Mouse (Mus musculus) neutrophil, adult 5-6 weeks (primary cell): ENCODE data around the gene Gm47985. TPM values are rescaled to one million over a fixed set of nuclear protein-coding genes. Genes with fewer than 3 reads are reported as not detected.
"Not testable (repeated sequence)": the region's sequence is repeated elsewhere in the genome, so short reads cannot be mapped to it uniquely, and the experiment has no call there.

ENCODE experiments used
- ATAC-seq: fragments of 151-379, 151-347 bp; 2 replicates; pipeline ENCODE4 v1.8.0; 2017; ENCODE audit warnings: mild to moderate bottlenecking, moderate TSS enrichment; ENCODE audit not compliant: insufficient number of reproducible peaks, poor library complexity, low FRiP score, severe bottlenecking; ENCODE audit errors: extremely low read depth
- total RNA-seq: library from RNA; stranded (forward); fragments of 200-1000 nt; gene quantifications from 2 replicates; pipeline ENCODE4 v1.2.3, GENCODE M21; 2017

The Gm47985 gene
- total RNA-seq, 1 experiment from 2014 or later = not detected

- no peak for ATAC-seq
Observed at GRCm38 (mm10) chr1:151171572-151172461, 10.5 kb upstream of the Gm47985 start.

- ATAC-seq = peak; percentile 94
Observed at GRCm38 (mm10) chr1:151177030-151177936, 5.1 kb upstream of the Gm47985 start.

- ATAC-seq = no peak
Observed at GRCm38 (mm10) chr1:151177937-151178271, 4.4 kb upstream of the Gm47985 start.

- ATAC-seq = no peak
Observed at GRCm38 (mm10) chr1:151178505-151179083, 3.7 kb upstream of the Gm47985 start.

- ATAC-seq = no peak
Observed at GRCm38 (mm10) chr1:151180167-151180566, 2.2 kb upstream of the Gm47985 start.

- ATAC-seq = not testable (repeated sequence)
Observed at GRCm38 (mm10) chr1:151186186-151186585, 3.8 kb downstream of the Gm47985 start.

- not testable (repeated sequence) for ATAC-seq
Observed at GRCm38 (mm10) chr1:151186879-151187424, 4.6 kb downstream of the Gm47985 start.

- ATAC-seq = no peak
Observed at GRCm38 (mm10) chr1:151188469-151188868, 6.1 kb downstream of the Gm47985 start.

GRCm38 (mm10) chr1:151192075-151192474 is 9.7 kb downstream of the Gm47985 start, which contains the start of gene Gm8947:
Gene Gm8947, plus strand, starts transcription at chr1:151192376.
- ATAC-seq = not testable (repeated sequence)

- not testable (repeated sequence) for ATAC-seq
Observed at GRCm38 (mm10) chr1:151192739-151193138, 10.4 kb downstream of the Gm47985 start.

GRCm38 (mm10) chr1:151195986-151196385 is 13.6 kb downstream of the Gm47985 start:
- not testable (repeated sequence) for ATAC-seq

- not testable (repeated sequence) for ATAC-seq
Observed at GRCm38 (mm10) chr1:151196690-151197089, 14.4 kb downstream of the Gm47985 start.

- not testable (repeated sequence) for ATAC-seq
Observed at GRCm38 (mm10) chr1:151198120-151198519, 15.8 kb downstream of the Gm47985 start, which contains the start of gene Gm47995. Gene Gm47995, plus strand, starts transcription at chr1:151198448.

- ATAC-seq = 0 out of 2 replicates have a peak, but pooled peaks have one; percentile 6
Observed at GRCm38 (mm10) chr1:151200620-151201019, 18.3 kb downstream of the Gm47985 start.

- ATAC-seq = not testable (repeated sequence)
Observed at GRCm38 (mm10) chr1:151202771-151203170, 20.4 kb downstream of the Gm47985 start.

GRCm38 (mm10) chr1:151203818-151204217 is 21.5 kb downstream of the Gm47985 start, which contains the start of gene 3110040M04Rik:
Gene 3110040M04Rik, plus strand, starts transcription at chr1:151204121.
- not testable (repeated sequence) for ATAC-seq

- not testable (repeated sequence) for ATAC-seq
Observed at GRCm38 (mm10) chr1:151208493-151208892, 26.2 kb downstream of the Gm47985 start.

- ATAC-seq = not testable (repeated sequence)
Observed at GRCm38 (mm10) chr1:151208944-151209343, 26.6 kb downstream of the Gm47985 start.
